Mouse (Mus musculus) heart, embryonic 10.5 days (tissue): ENCODE results near the gene Gm37419. TPM values are rescaled to one million over a fixed set of nuclear protein-coding genes. Genes with fewer than 3 reads are reported as not detected.

Source experiments
- DNase-seq: peaks from one replicate; pipeline ENCODE4 v3.0.0-alpha.2; 2017; ENCODE audit warnings: low spot score
- H3K27ac ChIP-seq: fragments of 300-500 bp; sonication (generic); 2 replicates; pipeline ENCODE4 v1.5.1; 2016; ENCODE audit warnings: mild to moderate bottlenecking
- H3K27me3 ChIP-seq: fragments of 300-500 bp; sonication (generic); 2 replicates; pipeline ENCODE4 v1.6.1; 2016; ENCODE audit warnings: mild to moderate bottlenecking; ENCODE audit not compliant: poor library complexity, insufficient read depth, severe bottlenecking
- H3K36me3 ChIP-seq: fragments of 300-500 bp; sonication (generic); 2 replicates; pipeline ENCODE4 v1.6.1; 2016; ENCODE audit warnings: mild to moderate bottlenecking, moderate library complexity
- H3K4me1 ChIP-seq: fragments of 300-500 bp; sonication (generic); 2 replicates; pipeline ENCODE4 v1.6.1; 2016; ENCODE audit warnings: mild to moderate bottlenecking
- H3K4me3 ChIP-seq: fragments of 300-500 bp; sonication (generic); 2 replicates; pipeline ENCODE4 v1.5.1; 2016; ENCODE audit warnings: mild to moderate bottlenecking, moderate library complexity
- H3K9me3 ChIP-seq: fragments of 300-500 bp; sonication (generic); 2 replicates; pipeline ENCODE4 v1.6.1; 2016; ENCODE audit warnings: mild to moderate bottlenecking, moderate library complexity
- WGBS: fragments of 180-500 bp; shearing (Covaris S2); methylation state at CpG from one replicate; pipeline ENCODE4 v1.1.7; 2016; 5-methylcytosine and 5-hydroxymethylcytosine counted together
- polyA plus RNA-seq: library from polyadenylated mRNA; unstranded; fragments of >200 nt; fragmentation: Nextera tagmentation; extraction: Ambion mirVana; gene quantifications from 2 replicates; pipeline ENCODE4 v1.2.1, GENCODE M21; 2016

Gene Gm37419
- polyA plus RNA-seq, 1 experiment from 2014 or later, result not detected

DNA sequence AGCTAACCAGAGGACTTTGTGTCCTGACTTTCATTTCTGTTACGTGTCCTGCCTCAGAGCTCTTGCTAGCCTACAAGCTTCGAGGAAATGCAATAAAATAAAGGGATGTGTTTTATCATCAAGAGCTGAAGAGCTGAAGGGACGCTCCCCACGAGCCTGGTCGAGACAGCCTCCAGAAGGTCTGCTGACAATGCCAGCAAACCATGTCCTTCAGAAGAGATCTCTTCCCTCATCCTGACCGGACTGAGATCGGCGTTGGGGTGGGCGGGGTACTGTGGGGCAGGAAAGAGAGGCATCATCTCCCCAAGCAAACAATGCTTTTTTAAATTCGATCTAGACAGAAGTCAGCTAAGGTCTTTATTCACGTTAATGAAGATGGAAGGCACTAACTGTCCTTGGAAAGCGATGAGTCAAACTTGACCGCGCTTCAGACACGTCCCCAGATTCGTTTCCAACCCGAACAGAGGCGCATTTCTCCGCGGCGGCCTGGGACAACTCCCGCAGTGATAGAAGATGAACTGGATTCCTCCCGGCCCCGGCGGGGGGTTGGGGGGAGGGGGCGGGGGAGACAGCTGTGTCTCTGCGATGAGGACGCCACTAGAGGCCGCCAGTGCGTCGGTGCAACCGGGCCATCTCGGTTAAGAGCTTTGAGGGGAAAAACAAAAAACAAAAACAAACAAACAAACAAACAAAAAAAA lies 5.2 kb upstream of the Gm37419 start:
- no peaks in the 10 kb centered on the region for H3K9me3 ChIP-seq
- H3K27me3 ChIP-seq, result peaks cover 25% of the 10 kb centered on the region
- DNase-seq, result no peak
- no peaks in the 10 kb centered on the region for H3K36me3 ChIP-seq
- WGBS, result under 1% methylated on average over 33 of the region's 33 CpGs
- peaks cover 45% of the 10 kb centered on the region for H3K4me1 ChIP-seq
- H3K27ac ChIP-seq, result peak overlapping the region; percentile 72
- H3K4me3 ChIP-seq, result peak overlapping the region; percentile 67

DNA sequence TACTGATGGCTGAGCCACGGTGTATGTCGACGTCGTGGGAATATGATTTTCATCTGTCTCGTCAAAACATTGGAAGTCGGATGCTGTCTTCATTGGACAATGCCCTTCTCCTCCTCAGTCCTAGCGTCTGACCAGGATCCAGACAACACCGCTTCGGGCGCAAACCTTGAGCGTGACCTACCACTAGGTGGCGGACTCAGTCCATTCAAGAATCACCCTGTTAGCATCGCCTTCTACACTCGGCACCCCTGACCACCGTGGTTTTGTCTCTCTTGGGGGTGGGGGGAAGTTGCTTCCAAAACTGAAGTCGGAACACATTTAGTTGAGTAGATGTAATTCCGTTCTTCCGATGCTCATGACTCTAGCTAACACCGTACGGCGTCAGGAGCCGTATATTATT lies 4.1 kb upstream of the Gm37419 start:
- Histone ChIP-seq H3K27ac (peak overlapping the region; percentile 72; the same call in 1 of the 2 replicates), H3K27me3 (peaks cover 22% of the 10 kb centered on the region), H3K4me1 (peaks cover 45% of the 10 kb centered on the region), H3K9me3 (no peaks in the 10 kb centered on the region), H3K4me3 (peak overlapping the region; percentile 64), H3K36me3 (no peaks in the 10 kb centered on the region)
- DNase-seq, result peak; percentile 92
- whole genome bisulfite sequencing, result 2% methylated on average over 22 of the region's 22 CpGs

DNA sequence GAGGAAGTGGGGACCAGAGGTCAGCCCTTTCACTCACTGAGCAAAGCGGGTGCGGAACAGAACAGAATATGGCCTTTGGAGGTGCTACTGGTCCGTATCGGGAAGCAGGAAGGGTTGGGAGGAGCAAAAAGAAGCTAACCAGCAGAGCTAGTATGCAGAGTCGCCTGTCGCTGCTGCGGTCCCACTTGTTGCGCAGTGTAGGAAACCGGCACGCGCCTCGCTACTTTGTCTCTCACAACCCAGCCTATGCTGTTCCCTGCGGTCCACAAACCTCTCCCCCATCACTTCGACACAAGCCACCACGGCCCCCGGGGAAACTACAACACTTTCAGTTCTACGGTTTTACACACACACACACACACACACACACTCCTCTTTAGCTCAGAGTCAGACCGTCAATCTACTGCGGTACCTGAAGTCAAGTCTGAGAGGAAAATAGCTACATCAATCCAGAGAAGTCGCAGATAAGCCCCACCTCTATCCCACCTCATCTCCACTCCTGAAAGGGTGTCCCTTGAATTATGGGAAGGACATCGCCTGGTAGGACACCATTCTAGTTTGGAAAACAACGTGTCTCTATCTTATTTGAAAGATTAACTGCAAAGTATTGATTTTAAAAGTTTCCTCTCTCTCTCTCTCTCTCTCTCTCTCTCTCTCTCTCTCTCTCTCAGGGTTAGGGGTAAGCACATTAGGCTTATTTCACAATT lies 3.4 kb upstream of the Gm37419 start:
- DNase-seq, result no peak
- Histone ChIP-seq H3K4me3 (peak overlapping the region; percentile 64), H3K9me3 (no peaks in the 10 kb centered on the region), H3K27ac (peak overlapping the region; percentile 72; the same call in 1 of the 2 replicates), H3K36me3 (no peaks in the 10 kb centered on the region), H3K27me3 (peaks cover 14% of the 10 kb centered on the region; the same call in 1 of the 2 replicates), H3K4me1 (peaks cover 47% of the 10 kb centered on the region)
- under 1% methylated on average over 22 of the region's 22 CpGs for WGBS

DNA sequence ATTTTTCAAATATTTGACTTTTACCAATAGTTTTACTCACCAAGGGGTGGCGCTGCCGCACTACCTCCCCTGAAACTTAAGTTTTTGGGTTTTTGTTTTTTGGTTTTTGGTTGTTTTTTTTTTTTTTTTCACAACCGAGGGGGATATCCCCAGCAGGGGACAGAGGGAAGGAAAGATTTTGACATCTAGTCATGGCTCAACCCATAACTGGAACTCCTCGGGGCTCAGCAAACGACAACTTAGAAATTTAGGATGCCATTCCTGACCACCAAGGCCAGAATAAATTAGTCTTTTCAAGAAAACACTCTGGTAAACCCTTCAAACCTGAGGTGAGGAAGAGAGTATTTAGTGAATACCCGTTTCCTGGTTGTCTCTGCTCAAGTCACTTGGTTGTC lies 2.8 kb upstream of the Gm37419 start:
- DNase-seq, result no peak
- Histone ChIP-seq H3K4me3 (peak overlapping the region; percentile 64), H3K4me1 (peaks cover 48% of the 10 kb centered on the region), H3K27ac (no peak overlapping the region), H3K27me3 (peaks cover 9% of the 10 kb centered on the region; the same call in 1 of the 2 replicates), H3K36me3 (no peaks in the 10 kb centered on the region), H3K9me3 (no peaks in the 10 kb centered on the region)
- 5% methylated on average over 6 of the region's 6 CpGs for WGBS

DNA sequence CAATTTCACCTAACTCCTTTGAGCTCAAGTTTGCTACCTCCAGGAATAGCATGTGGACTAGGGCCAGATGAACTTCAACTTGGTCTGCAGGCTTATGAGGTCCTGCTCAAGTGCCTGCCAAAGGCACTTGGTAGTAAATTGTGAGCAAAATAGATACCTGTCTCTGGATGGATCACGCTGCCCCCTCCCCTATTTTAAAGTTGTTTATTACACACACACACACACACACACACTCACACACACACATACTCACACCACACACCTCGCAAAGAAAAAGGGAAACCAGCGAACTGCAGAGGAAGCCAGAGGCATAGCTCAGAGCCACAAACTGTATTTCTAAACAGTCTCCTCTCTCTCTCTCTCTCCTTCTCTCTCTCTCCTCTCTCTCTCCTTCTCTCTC lies 2.1 kb upstream of the Gm37419 start:
- Histone ChIP-seq H3K4me1 (peaks cover 43% of the 10 kb centered on the region), H3K36me3 (no peaks in the 10 kb centered on the region), H3K27me3 (peaks cover 7% of the 10 kb centered on the region; the same call in 1 of the 2 replicates), H3K4me3 (peak overlapping the region; percentile 82; the same call in 1 of the 2 replicates), H3K27ac (peak overlapping the region; percentile 100; the same call in 1 of the 2 replicates), H3K9me3 (no peaks in the 10 kb centered on the region)
- no peak for DNase-seq
- 1% methylated on average over 3 of the region's 3 CpGs for WGBS

DNA sequence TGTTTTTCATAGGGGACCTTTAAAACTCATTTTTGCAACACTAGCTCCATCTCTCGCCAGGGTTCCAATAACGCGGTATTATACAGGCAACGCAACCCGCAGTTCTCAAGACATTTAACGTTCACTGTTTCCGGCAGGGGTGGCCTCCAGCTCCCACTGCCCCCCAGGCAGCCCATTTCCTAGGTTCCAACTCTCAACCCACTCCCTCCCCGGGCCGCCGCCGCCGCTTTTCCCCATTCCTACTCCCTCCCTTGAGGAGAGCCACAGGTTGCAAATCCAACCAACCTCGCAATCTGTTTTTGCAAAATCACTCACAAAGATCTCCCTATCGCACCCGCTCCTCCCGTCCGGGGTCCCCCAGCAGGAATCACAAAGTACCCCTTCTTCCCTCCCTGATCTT lies 1.4 kb upstream of the Gm37419 start:
- DNase-seq, result peak; percentile 75
- H3K27ac ChIP-seq, result peak overlapping the region; percentile 100
- H3K36me3 ChIP-seq, result no peaks in the 10 kb centered on the region
- H3K9me3 ChIP-seq, result no peaks in the 10 kb centered on the region
- H3K27me3 ChIP-seq, result peaks cover 2% of the 10 kb centered on the region; the same call in 1 of the 2 replicates
- 0% methylated on average over 17 of the region's 17 CpGs for WGBS
- H3K4me1 ChIP-seq, result peaks cover 43% of the 10 kb centered on the region
- H3K4me3 ChIP-seq, result peak overlapping the region; percentile 82

DNA sequence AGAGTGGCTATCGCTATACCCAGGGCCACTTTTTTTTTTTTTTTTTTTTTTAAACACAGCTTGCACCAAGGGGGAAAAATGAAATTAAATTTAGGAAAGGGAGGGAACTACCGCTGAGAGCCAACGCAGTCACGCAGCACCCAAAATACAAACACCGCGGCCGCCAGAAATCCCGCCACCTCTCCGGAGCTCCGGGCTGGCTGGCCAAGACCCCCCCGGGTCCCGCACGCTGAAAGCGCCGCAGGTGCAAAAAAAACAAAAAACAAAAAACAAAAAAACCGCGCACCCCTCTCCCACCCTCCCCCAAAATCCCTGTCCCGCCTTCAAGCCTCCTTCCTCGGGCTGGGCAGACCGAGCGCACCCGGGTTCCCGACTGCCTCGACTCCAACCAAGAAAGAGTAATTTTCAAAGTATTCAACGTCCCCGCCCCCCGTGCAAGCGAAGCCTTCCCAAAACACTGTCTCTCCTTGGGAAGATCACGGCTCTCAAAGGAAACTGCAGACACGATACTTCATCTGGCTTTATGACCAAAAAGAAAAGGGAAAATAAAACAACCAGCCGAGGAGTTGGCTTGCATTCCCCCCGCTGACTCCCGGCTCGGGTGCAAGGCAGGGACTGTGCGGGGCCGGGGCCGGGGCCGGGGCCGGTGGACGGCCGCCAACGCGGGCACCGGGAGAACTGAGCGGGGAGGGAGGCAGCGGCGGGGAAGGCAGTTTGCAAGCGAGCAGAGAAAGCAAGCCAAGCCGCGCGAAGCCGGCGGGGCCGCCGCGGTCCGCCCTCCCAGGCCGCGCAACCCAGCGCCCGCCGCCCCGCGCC lies 733 bp upstream of the Gm37419 start:
- Histone ChIP-seq H3K9me3 (no peaks in the 10 kb centered on the region), H3K4me3 (peak overlapping the region; percentile 82), H3K4me1 (peaks cover 43% of the 10 kb centered on the region), H3K36me3 (no peaks in the 10 kb centered on the region), H3K27ac (peak overlapping the region; percentile 100), H3K27me3 (no peaks in the 10 kb centered on the region; the same call in 1 of the 2 replicates)
- under 1% methylated on average over 64 of the region's 64 CpGs for WGBS
- peak; percentile 79 for DNase-seq

DNA sequence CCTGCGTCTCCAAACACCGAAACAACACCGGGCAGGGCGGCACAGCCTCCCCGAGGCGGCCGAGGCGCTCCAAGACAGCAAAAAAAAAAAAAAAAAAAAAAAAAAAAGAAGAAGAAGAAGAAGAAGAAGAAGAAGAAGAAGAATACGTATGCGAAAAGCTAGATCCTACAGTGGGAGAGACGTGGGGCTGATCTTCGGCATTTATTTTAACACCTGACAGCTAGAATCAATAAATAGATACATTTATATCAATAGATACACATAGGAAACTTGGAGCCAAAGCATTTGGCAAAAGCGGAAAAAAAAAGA lies 171 bp upstream of the Gm37419 start:
- Histone ChIP-seq H3K27me3 (no peaks in the 10 kb centered on the region; the same call in 1 of the 2 replicates), H3K27ac (peak overlapping the region; percentile 100), H3K9me3 (no peaks in the 10 kb centered on the region), H3K4me1 (peaks cover 42% of the 10 kb centered on the region), H3K36me3 (no peaks in the 10 kb centered on the region), H3K4me3 (peak overlapping the region; percentile 82)
- no peak for DNase-seq
- 0% methylated on average over 10 of the region's 13 CpGs for WGBS

DNA sequence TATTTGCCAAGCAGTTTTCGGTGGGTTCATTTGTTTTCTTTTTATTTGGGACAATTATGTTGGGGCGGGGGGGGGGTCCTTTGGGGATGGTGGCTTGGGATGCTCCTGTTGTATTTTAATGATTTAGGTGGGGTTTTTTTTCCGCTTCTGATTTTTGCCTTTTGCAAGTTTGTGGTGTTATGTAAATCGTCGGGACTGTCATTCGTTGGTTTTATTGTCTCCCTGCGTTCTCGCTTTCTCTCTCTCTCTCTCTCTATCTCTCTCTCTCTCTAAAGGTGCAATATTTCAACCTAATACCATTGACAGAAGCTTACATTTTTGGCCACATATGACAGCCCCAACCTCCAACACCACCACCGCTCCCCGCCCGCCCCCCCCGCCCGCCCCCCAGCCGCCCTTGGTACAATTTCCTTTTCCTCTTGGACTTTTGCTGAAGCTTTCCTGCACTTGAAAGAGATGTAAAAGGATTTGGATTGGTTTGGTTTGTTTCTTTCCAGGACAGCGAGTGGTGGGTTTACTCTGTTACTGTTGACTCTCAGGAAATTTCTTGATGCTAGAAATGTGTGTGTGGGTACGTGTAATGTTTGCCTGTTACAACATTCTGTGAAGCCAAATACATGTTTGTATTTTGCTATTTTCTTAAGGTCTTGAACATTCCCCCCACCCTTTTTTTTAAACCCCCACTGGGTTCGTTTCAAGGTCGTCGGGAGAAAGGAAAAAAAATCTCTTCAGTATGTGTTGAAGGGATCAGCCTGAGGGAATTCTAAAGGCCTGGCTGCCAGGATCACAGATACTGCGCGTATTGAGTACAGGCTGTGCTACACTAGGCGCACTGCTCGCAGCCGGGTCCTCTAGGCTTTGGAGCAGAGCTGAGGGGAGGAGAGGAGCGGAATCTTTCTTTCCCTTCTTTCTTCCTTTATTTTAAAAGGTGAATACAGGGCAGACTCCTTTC lies 1.2 kb downstream of the Gm37419 start:
- WGBS, result 2% methylated on average over 25 of the region's 25 CpGs
- Histone ChIP-seq H3K27ac (peak overlapping the region; percentile 100), H3K9me3 (no peaks in the 10 kb centered on the region), H3K4me3 (peak overlapping the region; percentile 82), H3K4me1 (peaks cover 44% of the 10 kb centered on the region), H3K36me3 (no peaks in the 10 kb centered on the region), H3K27me3 (no peaks in the 10 kb centered on the region; the same call in 1 of the 2 replicates)
- peak; percentile 78 for DNase-seq

DNA sequence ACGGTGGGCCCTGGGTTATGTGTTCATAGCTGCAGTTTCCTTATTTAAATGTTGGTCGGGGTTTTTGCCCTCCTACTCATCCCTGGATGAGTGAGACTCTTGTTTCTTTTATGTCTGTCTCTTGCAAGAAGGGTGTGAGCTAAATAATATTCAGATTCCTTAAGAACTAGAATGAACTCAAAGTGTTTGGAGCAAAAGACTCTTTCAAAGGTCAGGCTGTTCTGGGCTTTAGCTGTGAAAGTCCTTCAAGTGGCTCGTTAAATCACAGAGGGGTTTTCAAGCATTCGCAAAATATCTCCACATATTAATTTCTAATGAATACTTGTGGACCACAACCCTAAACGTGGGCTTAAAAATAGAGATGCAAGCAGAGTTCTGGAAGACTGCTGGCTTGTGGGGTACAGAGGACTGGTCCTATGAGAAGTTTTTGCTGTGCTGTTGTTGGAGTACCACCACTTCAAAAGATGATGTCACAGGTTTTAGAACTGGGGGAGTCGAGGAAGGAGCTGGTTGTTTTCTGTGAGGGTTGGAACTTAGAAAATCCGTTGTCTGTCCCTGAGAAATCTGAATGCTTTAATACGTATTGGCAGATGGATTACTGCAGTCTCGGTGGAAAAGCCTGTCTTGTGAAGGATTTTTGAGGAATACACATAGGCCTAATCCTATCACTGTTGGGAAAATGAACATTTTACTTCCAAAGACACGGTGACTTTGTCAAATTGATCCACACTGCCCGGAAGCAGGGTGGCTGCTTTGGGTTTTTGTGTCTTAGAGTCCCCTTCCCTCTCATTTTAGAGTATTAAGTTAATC lies 2.1 kb downstream of the Gm37419 start:
- Histone ChIP-seq H3K27me3 (no peaks in the 10 kb centered on the region; the same call in 1 of the 2 replicates), H3K36me3 (no peaks in the 10 kb centered on the region), H3K27ac (peak overlapping the region; percentile 100), H3K9me3 (no peaks in the 10 kb centered on the region), H3K4me1 (peaks cover 39% of the 10 kb centered on the region), H3K4me3 (peak overlapping the region; percentile 82)
- WGBS, result 46% methylated on average over 11 of the region's 11 CpGs
- DNase-seq, result peak; percentile 47

DNA sequence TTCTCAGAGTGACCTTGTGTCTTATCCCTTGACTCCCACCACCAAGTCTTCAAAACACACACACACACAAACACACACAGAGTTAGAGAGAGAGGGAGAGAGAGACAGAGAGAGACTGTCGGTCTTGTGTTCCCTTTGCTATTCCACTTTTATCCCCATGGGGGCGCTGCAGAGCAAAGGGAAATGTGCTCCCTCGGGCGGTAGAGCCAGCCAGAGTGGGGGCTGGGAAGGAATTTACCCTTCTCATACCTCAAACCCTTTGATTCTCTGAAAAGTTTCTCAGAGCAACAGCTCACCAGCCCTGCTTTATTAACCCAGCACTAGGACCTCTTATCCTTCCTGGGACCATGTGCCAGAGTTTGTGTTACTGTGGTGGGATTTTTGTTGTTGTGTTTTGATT lies 2.9 kb downstream of the Gm37419 start:
- Histone ChIP-seq H3K4me1 (peaks cover 32% of the 10 kb centered on the region), H3K4me3 (no peak overlapping the region), H3K27ac (peak overlapping the region; percentile 36; the same call in 1 of the 2 replicates), H3K27me3 (no peaks in the 10 kb centered on the region; the same call in 1 of the 2 replicates), H3K9me3 (no peaks in the 10 kb centered on the region), H3K36me3 (no peaks in the 10 kb centered on the region)
- WGBS, result 0% methylated on average over 4 of the region's 4 CpGs
- peak; percentile 86 for DNase-seq
